Mouse (Mus musculus): ENCODE measurements around the gene Zfp296.

Gene Zfp296

GRCm38 (mm10) chr7:19577141-19577852 is at the start of gene Zfp296, which contains the start of gene Gemin7:
Gene Zfp296, plus strand, starts transcription at chr7:19577287.
Gene Gemin7, minus strand, starts transcription at chr7:19577595.
- CTCF ChIA-PET = interaction anchor here in 3 of 4 experiments (0.8 to 5.1 kb wide), 4 partner anchors 10 to 12 kb away, joined by 3 to 48 read pairs (median 27); no protein-coding TSS in a partner anchor
- POLR2A ChIA-PET = interaction anchor here (0.6 to 4.5 kb wide), 16 partner anchors 8 to 214 kb away, joined by 3 to 33 read pairs (median 6); partner anchors contain the start of genes Ppp1r37 (in 2 of the 4), Clasrp (in 1 of the 4) and Relb (in 1 of the 4)

- ChIA-PET CTCF (interaction anchor here (0.6 to 2.6 kb wide), 31 partner anchors 8 to 477 kb away, joined by 3 to 14 read pairs (median 4); partner anchors contain the start of genes Nkpd1 (in 3 of the 4) and Rsph6a (in 1 of the 4)), POLR2A (interaction anchor here in 3 of 4 experiments (0.6 to 6.0 kb wide), 34 partner anchors 8 to 185 kb away, joined by 3 to 43 read pairs (median 4); partner anchors contain the start of genes Nkpd1 (in 2 of the 3), Ppp1r37 (in 2 of the 3), Apoc1 (in 1 of the 3) and Apoe (in 1 of the 3))
Measured at GRCm38 (mm10) chr7:19531077-19531476, 46.0 kb upstream of the Zfp296 start.

GRCm38 (mm10) chr7:19532240-19532639 is 44.8 kb upstream of the Zfp296 start:
- ChIA-PET POLR2A (interaction anchor here in 3 of 4 experiments (0.6 to 6.0 kb wide), 12 partner anchors 14 to 107 kb away, joined by 3 to 43 read pairs (median 4); partner anchors contain the start of gene Nkpd1 (in 2 of the 3)), CTCF (interaction anchor here in 2 of 4 experiments (1.0 to 2.3 kb wide), 5 partner anchors 12 to 127 kb away, joined by 3 to 5 read pairs (median 4); partner anchors contain the start of genes Ckm (in 1 of the 2) and Nkpd1 (in 1 of the 2))

GRCm38 (mm10) chr7:19534676-19535075 is 42.4 kb upstream of the Zfp296 start:
- POLR2A ChIA-PET = interaction anchor here in 1 of 4 experiments (0.9 kb wide), 1 partner anchor 68 kb away, joined by 3 read pairs; no protein-coding TSS in a partner anchor
- CTCF ChIA-PET = interaction anchor here in 1 of 4 experiments (1.0 to 1.4 kb wide), 2 partner anchors 10 to 55 kb away, joined by 3 read pairs; no protein-coding TSS in a partner anchor

- ChIA-PET POLR2A (interaction anchor here in 1 of 4 experiments (0.7 to 1.6 kb wide), 2 partner anchors 19 to 81 kb away, joined by 3 to 4 read pairs; no protein-coding TSS in a partner anchor), CTCF (interaction anchor here in 3 of 4 experiments (0.7 to 3.0 kb wide), 3 partner anchors 10 to 48 kb away, joined by 3 to 12 read pairs (median 4); no protein-coding TSS in a partner anchor)
Measured at GRCm38 (mm10) chr7:19540771-19541566, 36.1 kb upstream of the Zfp296 start.

- ChIA-PET POLR2A (interaction anchor here in 2 of 4 experiments (0.6 to 1.6 kb wide), 3 partner anchors 18 to 80 kb away, joined by 3 to 4 read pairs (median 3); no protein-coding TSS in a partner anchor), CTCF (interaction anchor here in 3 of 4 experiments (0.7 to 3.0 kb wide), 3 partner anchors 11 to 47 kb away, joined by 3 to 12 read pairs (median 4); no protein-coding TSS in a partner anchor)
Measured at GRCm38 (mm10) chr7:19541681-19542154, 35.4 kb upstream of the Zfp296 start.

- POLR2A ChIA-PET = interaction anchor here in 2 of 4 experiments (0.6 to 1.6 kb wide), 4 partner anchors 11 to 62 kb away, joined by 3 to 4 read pairs (median 4); partner anchors contain the start of gene Clasrp (in 1 of the 2)
Measured at GRCm38 (mm10) chr7:19542155-19542691, 34.9 kb upstream of the Zfp296 start.

GRCm38 (mm10) chr7:19543584-19543983 is 33.5 kb upstream of the Zfp296 start:
- POLR2A ChIA-PET = interaction anchor here in 2 of 4 experiments (1.0 to 1.8 kb wide), 10 partner anchors 13 to 137 kb away, joined by 3 to 10 read pairs (median 4); partner anchors contain the start of gene Nkpd1 (in 1 of the 2)

More at GRCm38 (mm10) chr7:19542155-19542691, 34.9 kb upstream of the Zfp296 start:
- CTCF ChIA-PET = interaction anchor here in 2 of 4 experiments (1.1 to 3.0 kb wide), 4 partner anchors 11 to 247 kb away, joined by 3 to 12 read pairs (median 4); no protein-coding TSS in a partner anchor

GRCm38 (mm10) chr7:19546007-19546406 is 31.1 kb upstream of the Zfp296 start:
- POLR2A ChIA-PET = interaction anchor here in 1 of 4 experiments (0.5 to 1.3 kb wide), 6 partner anchors 9 to 241 kb away, joined by 3 to 4 read pairs (median 3); no protein-coding TSS in a partner anchor
- CTCF ChIA-PET = interaction anchor here (0.7 to 2.7 kb wide), 4 partner anchors 8 to 135 kb away, joined by 3 to 10 read pairs (median 4); partner anchors contain the start of gene Nkpd1 (in 1 of the 4)

More at GRCm38 (mm10) chr7:19543584-19543983, 33.5 kb upstream of the Zfp296 start:
- CTCF ChIA-PET = interaction anchor here (0.6 to 2.7 kb wide), 15 partner anchors 9 to 307 kb away, joined by 3 to 10 read pairs (median 3); no protein-coding TSS in a partner anchor

GRCm38 (mm10) chr7:19547344-19547969 is 29.6 kb upstream of the Zfp296 start:
- CTCF ChIA-PET = no interaction called here
- POLR2A ChIA-PET = interaction anchor here in 2 of 4 experiments (0.8 to 1.6 kb wide), 2 partner anchors 8 to 12 kb away, joined by 3 to 7 read pairs; no protein-coding TSS in a partner anchor

- CTCF ChIA-PET = interaction anchor here in 1 of 4 experiments (1.0 to 1.1 kb wide), 2 partner anchors 9 to 46 kb away, joined by 3 read pairs; no protein-coding TSS in a partner anchor
- POLR2A ChIA-PET = interaction anchor here in 2 of 4 experiments (1.0 to 2.0 kb wide), 5 partner anchors 10 to 26 kb away, joined by 3 to 11 read pairs (median 4); partner anchors contain the start of gene Ppp1r37 (in 2 of the 2)
Measured at GRCm38 (mm10) chr7:19549394-19549793, 27.7 kb upstream of the Zfp296 start.

- ChIA-PET POLR2A (interaction anchor here in 1 of 4 experiments (1.0 kb wide), 1 partner anchor 21 kb away, joined by 5 read pairs; no protein-coding TSS in a partner anchor), CTCF (no interaction called here)
Measured at GRCm38 (mm10) chr7:19551634-19552033, 25.5 kb upstream of the Zfp296 start.

- ChIA-PET CTCF (no interaction called here), POLR2A (interaction anchor here in 1 of 4 experiments (1.0 to 1.2 kb wide), 2 partner anchors 21 to 115 kb away, joined by 3 to 5 read pairs; no protein-coding TSS in a partner anchor)
Measured at GRCm38 (mm10) chr7:19552443-19552842, 24.6 kb upstream of the Zfp296 start.

GRCm38 (mm10) chr7:19554168-19554567 is 22.9 kb upstream of the Zfp296 start:
- CTCF ChIA-PET = interaction anchor here in 2 of 4 experiments (0.5 to 1.1 kb wide), 3 partner anchors 9 to 38 kb away, joined by 3 to 7 read pairs (median 4); partner anchors contain the start of gene Nkpd1 (in 1 of the 2)
- POLR2A ChIA-PET = interaction anchor here in 1 of 4 experiments (1.0 to 1.6 kb wide), 4 partner anchors 18 to 39 kb away, joined by 3 to 5 read pairs (median 3); no protein-coding TSS in a partner anchor

- POLR2A ChIA-PET = interaction anchor here in 3 of 4 experiments (0.7 to 1.5 kb wide), 3 partner anchors 19 to 210 kb away, joined by 4 to 9 read pairs (median 5); no protein-coding TSS in a partner anchor
- CTCF ChIA-PET = interaction anchor here in 2 of 4 experiments (0.7 to 1.7 kb wide), 5 partner anchors 26 to 135 kb away, joined by 3 to 10 read pairs (median 4); partner anchors contain the start of gene Nkpd1 (in 1 of the 2)
Measured at GRCm38 (mm10) chr7:19557086-19557485, 20.0 kb upstream of the Zfp296 start.

Data from embryonic stem cell, embryonic (primary cell).